Mouse (Mus musculus) naive thymus-derived CD4-positive, alpha-beta T cell, adult 5 months (primary cell): ENCODE data around the gene Gin1. TPM values are rescaled to one million over a fixed set of nuclear protein-coding genes. Genes with fewer than 3 reads are reported as not detected.

ENCODE experiments used
- polyA plus RNA-seq: library from polyadenylated mRNA; unstranded; fragments of 100-300 nt; shearing (Covaris generic); gene quantifications from one replicate; pipeline ENCODE4 v1.2.1, GENCODE M21; 2017

The Gin1 gene
- polyA plus RNA-seq = 16.0 TPM

GRCm38 (mm10) chr1:97769904-97770753, at the start of gene Gin1, which contains the start of gene Ppip5k2:
TSS of gene Gin1 (plus strand) at chr1:97770172.
TSS of gene Ppip5k2 (minus strand) at chr1:97770411.

Other genes with a start within 250 kb of the Gin1 start
- 35.3 TPM for gene D1Ertd622e, start 108.1 kb upstream of the Gin1 start, polyA plus RNA-seq
- gene Ppip5k2, start 239 bp downstream of the Gin1 start, polyA plus RNA-seq = 43.5 TPM